Comparison of ENCODE assay signal across 27 mouse cellular contexts in the genomic region with DNA sequence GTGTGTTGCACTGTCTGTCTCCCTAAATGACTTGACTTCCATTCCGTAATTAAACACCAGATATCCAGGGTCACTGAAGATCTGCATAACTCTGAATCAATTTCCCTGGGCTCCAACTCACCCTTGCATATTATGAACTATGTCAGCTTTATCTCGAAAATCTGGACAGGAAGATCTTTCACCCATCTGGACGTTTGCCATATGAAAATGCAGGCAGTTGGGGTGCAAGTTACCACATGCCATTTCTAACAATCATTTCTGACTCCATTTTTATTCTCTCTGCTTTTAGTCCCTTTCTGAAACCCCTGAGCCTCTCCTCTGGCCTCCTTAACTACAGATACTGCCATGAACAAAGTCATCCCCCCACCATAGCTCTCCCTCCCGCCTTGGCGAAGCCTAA.
DNase-seq lines count a peak whose midpoint lies in the region; ATAC-seq and TF ChIP-seq lines count a peak whose summit lies in the region.
"Had no signal": no experiment of that assay in that cellular context is flagged by ENCODE, and none has a peak within 500 bp of the region (broad histone marks: within the 10 kb centered on the region; RNA-seq: fewer than 3 reads in every experiment).

No protein-coding gene starts in this region.

- no peaks in the 10 kb centered on the region for H3K9me3 ChIP-seq in embryonic facial prominence, embryonic 14.5 days (ENCODE audit: control insufficient read depth, low read length)
- no peaks in the 10 kb centered on the region for H3K9me3 ChIP-seq in embryonic facial prominence, embryonic 10.5 days
- no peaks in the 10 kb centered on the region for H3K9me3 ChIP-seq in heart, postnatal 0 days (replicated peaks; ENCODE audit: control insufficient read depth, low read length)
- H3K9me3 ChIP-seq in heart, embryonic 10.5 days, result no peaks in the 10 kb centered on the region
- no peaks in the 10 kb centered on the region for H3K9me3 ChIP-seq in midbrain, embryonic 15.5 days
- H3K9me3 ChIP-seq in midbrain, embryonic 14.5 days (ENCODE audit: control insufficient read depth, low read length), result no peaks in the 10 kb centered on the region
- H3K9me3 ChIP-seq: forebrain, embryonic 12.5 days; hindbrain, embryonic 12.5 days; kidney, embryonic 15.5 days; megakaryocyte, embryonic 14.5 days; midbrain, embryonic 13.5 days; neural tube, embryonic 12.5 days; stomach, embryonic 15.5 days had no signal

- WGBS in embryonic facial prominence, embryonic 14.5 days, result 58% methylated on average over 5 of the region's 5 CpGs
- 79% methylated on average over 5 of the region's 5 CpGs for WGBS in embryonic facial prominence, embryonic 10.5 days
- 58% methylated on average over 5 of the region's 5 CpGs for WGBS in heart, postnatal 0 days
- 76% methylated on average over 5 of the region's 5 CpGs for WGBS in heart, embryonic 10.5 days
- WGBS in midbrain, embryonic 15.5 days, result 73% methylated on average over 5 of the region's 5 CpGs
- 75% methylated on average over 5 of the region's 5 CpGs for WGBS in midbrain, embryonic 14.5 days
- 47% methylated on average over 5 of the region's 5 CpGs for WGBS in small intestine, adult 2 months

- TF ChIP-seq EP300 in heart, postnatal 0 days (IDR thresholded peaks at IDR 0.05; ENCODE audit: low read depth), result no peak

- no peak for TF ChIP-seq CTCF in heart, postnatal 0 days (IDR thresholded peaks at IDR 0.05; ENCODE audit: low read depth)
- TF ChIP-seq CTCF in small intestine, adult 2 months (IDR thresholded peaks at IDR 0.05; ENCODE audit: extremely low read depth, insufficient read length, insufficient replicate concordance, low read depth, low read length), result no peak

- H3K4me2 ChIP-seq in embryonic facial prominence, embryonic 14.5 days (ENCODE audit: low read depth, low read length), result no peak overlapping the region
- no peak overlapping the region for H3K4me2 ChIP-seq in heart, postnatal 0 days (ENCODE audit: low read depth, low read length)
- H3K4me2 ChIP-seq in midbrain, embryonic 15.5 days, result no peak overlapping the region
- H3K4me2 ChIP-seq in midbrain, embryonic 14.5 days (ENCODE audit: low read length), result no peak overlapping the region
- H3K4me2 ChIP-seq: forebrain, embryonic 12.5 days; hindbrain, embryonic 12.5 days; kidney, embryonic 15.5 days; midbrain, embryonic 13.5 days; neural tube, embryonic 12.5 days; stomach, embryonic 15.5 days had no signal

- no peak overlapping the region for H3K4me3 ChIP-seq in embryonic facial prominence, embryonic 14.5 days (ENCODE audit: low read depth, low read length)
- H3K4me3 ChIP-seq in embryonic facial prominence, embryonic 10.5 days, result no peak overlapping the region
- H3K4me3 ChIP-seq in heart, postnatal 0 days (ENCODE audit: low read depth, low read length), result no peak overlapping the region
- no peak overlapping the region for H3K4me3 ChIP-seq in heart, embryonic 10.5 days
- H3K4me3 ChIP-seq in midbrain, embryonic 15.5 days, result no peak overlapping the region
- H3K4me3 ChIP-seq in midbrain, embryonic 14.5 days (replicated peaks; ENCODE audit: low read depth, low read length), result no peak overlapping the region
- H3K4me3 ChIP-seq in small intestine, adult 2 months (ENCODE audit: low read depth, low read length), result no peak overlapping the region
- H3K4me3 ChIP-seq: erythroblast, embryonic 14.5 days; forebrain, embryonic 12.5 days; hindbrain, embryonic 12.5 days; kidney, embryonic 15.5 days; left cerebral cortex, adult 2 months; megakaryocyte, embryonic 14.5 days; midbrain, embryonic 13.5 days; neural tube, embryonic 12.5 days; stomach, embryonic 15.5 days had no signal

- no peaks in the 10 kb centered on the region for H3K36me3 ChIP-seq in embryonic facial prominence, embryonic 14.5 days (ENCODE audit: control insufficient read depth, insufficient read depth, low read length)
- H3K36me3 ChIP-seq in embryonic facial prominence, embryonic 10.5 days (replicated peaks), result no peaks in the 10 kb centered on the region
- H3K36me3 ChIP-seq in heart, postnatal 0 days (replicated peaks; ENCODE audit: control insufficient read depth, insufficient read depth, low read length), result peaks cover 22% of the 10 kb centered on the region; the same call in 1 of the 2 replicates
- H3K36me3 ChIP-seq in heart, embryonic 10.5 days, result no peaks in the 10 kb centered on the region
- H3K36me3 ChIP-seq in midbrain, embryonic 15.5 days (replicated peaks), result no peaks in the 10 kb centered on the region
- H3K36me3 ChIP-seq in midbrain, embryonic 14.5 days (ENCODE audit: control insufficient read depth, insufficient read depth, low read length), result no peaks in the 10 kb centered on the region
- H3K36me3 ChIP-seq in small intestine, adult 2 months (ENCODE audit: control insufficient read depth, insufficient read depth, low read length), result no peaks in the 10 kb centered on the region
- H3K36me3 ChIP-seq: forebrain, embryonic 12.5 days; hindbrain, embryonic 12.5 days; kidney, embryonic 15.5 days; midbrain, embryonic 13.5 days; neural tube, embryonic 12.5 days; stomach, embryonic 15.5 days had no signal

- H3K4me1 ChIP-seq in embryonic facial prominence, embryonic 14.5 days (ENCODE audit: control insufficient read depth, insufficient read depth, low read length), result peaks cover 21% of the 10 kb centered on the region
- H3K4me1 ChIP-seq in embryonic facial prominence, embryonic 10.5 days, result peaks cover 21% of the 10 kb centered on the region
- peaks cover 16% of the 10 kb centered on the region; the same call in 1 of the 2 replicates for H3K4me1 ChIP-seq in heart, postnatal 0 days (ENCODE audit: control insufficient read depth, insufficient read depth)
- H3K4me1 ChIP-seq in heart, embryonic 10.5 days, result peaks cover 9% of the 10 kb centered on the region
- H3K4me1 ChIP-seq in midbrain, embryonic 15.5 days, result peaks cover 7% of the 10 kb centered on the region; the same call in 1 of the 2 replicates
- H3K4me1 ChIP-seq in midbrain, embryonic 14.5 days (ENCODE audit: control insufficient read depth, insufficient read depth, low read length), result no peaks in the 10 kb centered on the region
- peaks cover 7% of the 10 kb centered on the region for H3K4me1 ChIP-seq in small intestine, adult 2 months (ENCODE audit: control insufficient read depth, insufficient read depth, insufficient read length, low read length)
- H3K4me1 ChIP-seq: kidney, embryonic 15.5 days; stomach, embryonic 15.5 days had no signal

- H3K27me3 ChIP-seq in embryonic facial prominence, embryonic 14.5 days (replicated peaks; ENCODE audit: control insufficient read depth, insufficient read depth, low read length), result no peaks in the 10 kb centered on the region
- no peaks in the 10 kb centered on the region; the same call in 1 of the 2 replicates for H3K27me3 ChIP-seq in embryonic facial prominence, embryonic 10.5 days (replicated peaks; ENCODE audit: low read depth, poor library complexity, severe bottlenecking)
- H3K27me3 ChIP-seq in heart, postnatal 0 days (ENCODE audit: control insufficient read depth, insufficient read depth, low read length), result no peaks in the 10 kb centered on the region
- no peaks in the 10 kb centered on the region for H3K27me3 ChIP-seq in heart, embryonic 10.5 days (ENCODE audit: insufficient read depth, poor library complexity, severe bottlenecking)
- H3K27me3 ChIP-seq in midbrain, embryonic 15.5 days (replicated peaks), result no peaks in the 10 kb centered on the region
- no peaks in the 10 kb centered on the region for H3K27me3 ChIP-seq in midbrain, embryonic 14.5 days (ENCODE audit: control insufficient read depth, insufficient read depth, low read length)
- H3K27me3 ChIP-seq in small intestine, adult 2 months (ENCODE audit: control insufficient read depth, insufficient read depth, low read length), result no peaks in the 10 kb centered on the region
- H3K27me3 ChIP-seq: forebrain, embryonic 12.5 days; hindbrain, embryonic 12.5 days; kidney, embryonic 15.5 days; megakaryocyte, embryonic 14.5 days; midbrain, embryonic 13.5 days; neural tube, embryonic 12.5 days; stomach, embryonic 15.5 days had no signal

- H3K9ac ChIP-seq in embryonic facial prominence, embryonic 14.5 days (ENCODE audit: low read depth, low read length), result no peak overlapping the region
- no peak overlapping the region for H3K9ac ChIP-seq in heart, postnatal 0 days (replicated peaks; ENCODE audit: low read depth, low read length)
- no peak overlapping the region for H3K9ac ChIP-seq in midbrain, embryonic 15.5 days
- no peak overlapping the region for H3K9ac ChIP-seq in midbrain, embryonic 14.5 days (replicated peaks; ENCODE audit: low read length)
- H3K9ac ChIP-seq: forebrain, embryonic 12.5 days; hindbrain, embryonic 12.5 days; kidney, embryonic 15.5 days; midbrain, embryonic 13.5 days; neural tube, embryonic 12.5 days; stomach, embryonic 15.5 days had no signal

- no peak for DNase-seq in embryonic facial prominence, embryonic 14.5 days (ENCODE audit: low spot score)
- DNase-seq in embryonic facial prominence, embryonic 10.5 days (ENCODE audit: low spot score), result no peak
- DNase-seq in heart, postnatal 0 days (ENCODE audit: low spot score), result no peak
- no peak for DNase-seq in heart, embryonic 10.5 days (ENCODE audit: low spot score)
- no peak for DNase-seq in midbrain, embryonic 14.5 days
- no peak for DNase-seq in frontal cortex, postnatal 36 days (ENCODE audit: low spot score in 2 of 2)
- DNase-seq: adrenal gland, postnatal 36 days; cerebellum, adult 11 months; cerebellum, adult 9-11 months; kidney, postnatal 4 days; layer of hippocampus, adult 9-11 months; left cerebral cortex, postnatal 4 days; right cerebral cortex, postnatal 14 days; thymus, postnatal 36 days had no signal

- peak overlapping the region; percentile 39; the same call in 1 of the 2 replicates for H3K27ac ChIP-seq in embryonic facial prominence, embryonic 14.5 days (replicated peaks; ENCODE audit: low read depth, low read length)
- no peak overlapping the region for H3K27ac ChIP-seq in embryonic facial prominence, embryonic 10.5 days (replicated peaks)
- H3K27ac ChIP-seq in heart, postnatal 0 days (ENCODE audit: low read depth), result peak overlapping the region; percentile 28; the same call in 1 of the 2 replicates
- no peak overlapping the region for H3K27ac ChIP-seq in heart, embryonic 10.5 days
- no peak overlapping the region for H3K27ac ChIP-seq in midbrain, embryonic 15.5 days
- no peak overlapping the region for H3K27ac ChIP-seq in midbrain, embryonic 14.5 days (replicated peaks; ENCODE audit: low read depth, low read length)
- 0 out of 2 replicates have a peak overlapping the region, but pooled peaks have one; percentile 18 for H3K27ac ChIP-seq in small intestine, adult 2 months (ENCODE audit: insufficient read depth, low read depth, low read length)
- H3K27ac ChIP-seq: forebrain, embryonic 12.5 days; hindbrain, embryonic 12.5 days; kidney, embryonic 15.5 days; left cerebral cortex, adult 2 months; midbrain, embryonic 13.5 days; neural tube, embryonic 12.5 days; stomach, embryonic 15.5 days had no signal

- no peak for TF ChIP-seq POLR2A in small intestine, adult 2 months (IDR thresholded peaks at IDR 0.05; ENCODE audit: low read depth, low read length)

- ATAC-seq in embryonic facial prominence, embryonic 14.5 days (ENCODE audit: low read depth), result no peak
- ATAC-seq in heart, postnatal 0 days (ENCODE audit: insufficient read depth, low read depth), result no peak
- 0 out of 2 replicates have a peak, but pooled peaks have one; percentile 18 for ATAC-seq in midbrain, embryonic 15.5 days (replicated peaks)
- ATAC-seq in midbrain, embryonic 14.5 days (ENCODE audit: low FRiP score, low TSS enrichment), result no peak
- ATAC-seq: CD4-positive, CD25-positive, alpha-beta regulatory T cell, adult 4 months; intestine, postnatal 0 days had no signal

Comparison
In these comparisons a context has a peak if more than half of its experiments do, and no peak if none do; other contexts are left out.
1. H3K27ac ChIP-seq: peak in embryonic facial prominence, embryonic 14.5 days (single experiment), heart, postnatal 0 days (single experiment) and small intestine, adult 2 months (single experiment); none in embryonic facial prominence, embryonic 10.5 days (single experiment), heart, embryonic 10.5 days (single experiment), midbrain, embryonic 15.5 days (single experiment) and midbrain, embryonic 14.5 days (single experiment).